Mouse (Mus musculus) C2C12 (cell line): ENCODE results near the gene Tgds. TPM values are rescaled to one million over a fixed set of nuclear protein-coding genes. Genes with fewer than 3 reads are reported as not detected.

ENCODE experiments used
- H3K27me3 ChIP-seq: one replicate; pipeline ENCODE4 v1.6.1; 2011; ENCODE audit not compliant: control insufficient read depth, insufficient read depth, insufficient read length
- H3K36me3 ChIP-seq: one replicate; pipeline ENCODE4 v1.6.1; 2011; ENCODE audit not compliant: control insufficient read depth, insufficient read depth
- H3K4me3 ChIP-seq: one replicate; pipeline ENCODE4 v1.5.1; 2011; ENCODE audit warnings: mild to moderate bottlenecking, control low read depth; ENCODE audit not compliant: poor library complexity, insufficient read depth, severe bottlenecking
- H3K79me2 ChIP-seq: one replicate; pipeline ENCODE4 v1.6.1; 2011; ENCODE audit not compliant: control insufficient read depth, insufficient read depth
- H3K79me3 ChIP-seq: one replicate; pipeline ENCODE4 v1.6.1; 2011; ENCODE audit warnings: low read depth, control low read depth
- H3ac ChIP-seq: one replicate; pipeline ENCODE3; 2011; ENCODE audit warnings: low read depth; ENCODE audit not compliant: control insufficient read depth, insufficient read length
- CEBPB ChIP-seq: IDR thresholded peaks from one replicate; pipeline ENCODE4 v1.6.1; 2011; ENCODE audit warnings: low read depth, mild to moderate bottlenecking, control low read depth, moderate library complexity
- CTCF ChIP-seq: IDR thresholded peaks from one replicate; pipeline ENCODE4 v1.5.1; 2011; ENCODE audit not compliant: control insufficient read depth, insufficient read depth, insufficient read length
- FOSL1 ChIP-seq: IDR thresholded peaks from one replicate; pipeline ENCODE4 v1.8.0; 2011; ENCODE audit warnings: mild to moderate bottlenecking, low read length; ENCODE audit not compliant: poor library complexity, insufficient read depth, severe bottlenecking
- MAX ChIP-seq: IDR thresholded peaks from one replicate; pipeline ENCODE4 v1.6.1; 2011; ENCODE audit warnings: mild to moderate bottlenecking, control low read depth
- MYOD1 ChIP-seq: IDR thresholded peaks from one replicate; pipeline ENCODE4 v1.6.1; 2011; ENCODE audit warnings: low read depth; ENCODE audit not compliant: control insufficient read depth, insufficient read length
- MYOG ChIP-seq: IDR thresholded peaks from one replicate; pipeline ENCODE4 v1.6.1; 2011; ENCODE audit not compliant: control insufficient read depth, insufficient read length; ENCODE audit errors: extremely low read depth
- USF1 ChIP-seq: IDR thresholded peaks from one replicate; pipeline ENCODE4 v1.6.1; 2011; ENCODE audit warnings: low read depth, mild to moderate bottlenecking, control low read depth, moderate library complexity
- long read RNA-seq, 2 experiments: library from polyadenylated mRNA; unstranded; transcript quantifications; one replicate each; pipeline ENCODE4 v2.0.0; 2019 to 2020
- polyA plus RNA-seq: library from polyadenylated mRNA; unstranded; fragments of >200 nt; fragmentation: generic; extraction: Trizol; gene quantifications from one replicate; pipeline ENCODE4 v1.2.1, GENCODE M21; 2012; ENCODE audit warnings: missing spikeins

The Tgds gene
- 13.7 TPM for polyA plus RNA-seq
- long read RNA-seq, experiment 1, transcript Tgds-201 (12 exons, 1,682 nt), result major isoform, 29 of 38 reads
- long read RNA-seq, experiment 1, partial matches to known transcripts, result 3 of 38 reads
- long read RNA-seq, experiment 1, other reads (novel, unspliced or antisense), result 3 of 38 reads
- long read RNA-seq, experiment 2, transcript Tgds-202 (11 exons, 2,153 nt), result minor isoform, 22 of 146 reads
- long read RNA-seq, experiment 2, transcript Tgds-201 (12 exons, 1,682 nt), result major isoform, 106 of 146 reads
- long read RNA-seq, experiment 2, partial matches to known transcripts, result 1 of 146 reads
- long read RNA-seq, experiment 2, other reads (novel, unspliced or antisense), result 14 of 146 reads

DNA sequence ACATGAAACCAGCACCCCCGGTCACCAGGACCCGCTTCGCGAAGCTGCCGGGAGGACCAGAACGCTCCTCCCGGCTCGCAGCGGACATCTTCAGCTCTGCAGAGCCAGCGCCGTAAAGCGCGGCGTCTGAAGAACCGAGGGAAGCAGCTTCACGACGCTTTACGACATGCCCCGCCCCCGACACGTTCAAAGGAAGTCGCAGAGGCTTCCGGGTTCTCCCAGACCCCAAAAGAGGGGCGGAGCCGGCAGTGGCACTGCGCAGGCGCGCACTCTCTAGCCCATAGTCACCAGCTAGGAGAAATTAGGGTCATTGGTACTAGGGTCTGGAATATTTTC, at the start of gene Tgds:
Gene Tgds (minus strand): TSS at position 114 of the 336 bp plus-strand sequence.
- Histone ChIP-seq H3K4me3 (peak within 1 kb of the TSS; percentile 97), H3K27me3 (no peaks in the 10 kb centered on the region), H3K79me2 (peaks cover 28% of the 10 kb centered on the region), H3K36me3 (peaks cover 17% of the 10 kb centered on the region), H3ac (peak within 1 kb of the TSS; percentile 85), H3K79me3 (peaks cover 13% of the 10 kb centered on the region)
- TF ChIP-seq MYOD1 (no peak), MYOG (no peak), USF1 (no peak), CEBPB (no peak), CTCF (no peak), FOSL1 (no peak), MAX (no peak)

- Histone ChIP-seq H3ac (no peak overlapping the region), H3K79me3 (no peaks in the 10 kb centered on the region), H3K4me3 (peak overlapping the region; percentile 25), H3K27me3 (no peaks in the 10 kb centered on the region), H3K79me2 (no peaks in the 10 kb centered on the region), H3K36me3 (no peaks in the 10 kb centered on the region)
- no peak for TF ChIP-seq USF1
- TF ChIP-seq MYOD1, result no peak
- no peak for TF ChIP-seq CTCF
- TF ChIP-seq FOSL1, result no peak
- no peak for TF ChIP-seq CEBPB
- TF ChIP-seq MAX, result no peak
- TF ChIP-seq MYOG, result no peak
Observed at GRCm38 (mm10) chr14:118180711-118181177, 48.2 kb upstream of the Tgds start.

DNA sequence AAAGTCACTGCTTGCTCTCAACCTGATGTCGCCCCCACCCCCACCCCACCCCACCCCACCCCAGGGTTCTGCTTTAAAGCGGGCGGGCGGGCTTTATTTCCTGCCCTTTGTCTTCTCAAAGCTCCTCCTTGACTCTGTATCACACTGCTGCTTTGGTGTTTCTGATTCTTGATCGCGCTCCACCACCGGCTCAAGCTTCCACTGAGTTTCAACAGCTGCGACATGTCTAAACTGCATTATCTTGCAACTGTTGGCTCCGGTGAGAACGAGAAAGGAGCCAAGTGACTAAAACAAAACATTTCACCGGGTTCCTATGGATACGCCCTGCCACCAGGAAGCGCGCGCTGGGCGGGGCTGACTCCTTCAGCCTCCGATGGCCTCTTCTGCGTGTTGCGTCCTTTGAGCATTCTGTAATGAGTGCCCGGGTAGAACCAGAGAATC, 47.6 kb upstream of the Tgds start:
- Histone ChIP-seq H3K79me3 (no peaks in the 10 kb centered on the region), H3K4me3 (peak overlapping the region; percentile 25), H3K36me3 (no peaks in the 10 kb centered on the region), H3ac (peak overlapping the region; percentile 34), H3K27me3 (no peaks in the 10 kb centered on the region), H3K79me2 (no peaks in the 10 kb centered on the region)
- TF ChIP-seq MYOG, result no peak
- TF ChIP-seq FOSL1, result no peak
- TF ChIP-seq USF1, result no peak
- no peak for TF ChIP-seq CEBPB
- no peak for TF ChIP-seq MYOD1
- TF ChIP-seq MAX, result no peak
- no peak for TF ChIP-seq CTCF

DNA sequence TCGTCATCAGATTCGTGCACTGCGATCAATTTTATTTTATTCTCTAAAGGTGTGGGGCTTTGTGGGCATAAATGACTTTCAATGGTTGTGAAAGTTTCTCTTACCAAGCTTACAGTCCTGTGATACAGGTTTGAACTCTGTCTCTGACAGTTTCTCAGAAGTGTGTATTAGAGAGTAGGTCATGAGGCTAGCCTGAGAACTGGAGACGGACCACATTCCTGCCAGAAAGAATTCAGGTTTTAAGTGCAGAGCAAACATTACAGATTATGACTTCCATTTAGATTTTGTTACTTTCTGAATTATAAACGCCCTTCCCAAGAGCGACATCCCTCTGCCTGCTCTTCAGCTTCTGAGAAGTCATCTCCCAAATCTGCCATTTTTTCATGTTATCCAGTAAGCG, 47.1 kb upstream of the Tgds start:
- peak overlapping the region; percentile 25 for H3K4me3 ChIP-seq

GRCm38 (mm10) chr14:118179251-118179650, 46.7 kb upstream of the Tgds start:
- no peaks in the 10 kb centered on the region for H3K27me3 ChIP-seq
- no peak overlapping the region for H3ac ChIP-seq
- no peaks in the 10 kb centered on the region for H3K36me3 ChIP-seq
- TF ChIP-seq MYOD1 (no peak), FOSL1 (no peak), CTCF (no peak), CEBPB (no peak), MYOG (no peak), MAX (no peak), USF1 (no peak)
- H3K79me2 ChIP-seq, result no peaks in the 10 kb centered on the region
- no peak overlapping the region for H3K4me3 ChIP-seq
- H3K79me3 ChIP-seq, result no peaks in the 10 kb centered on the region

More for the DNA sequence above, 47.1 kb upstream of the Tgds start:
- Histone ChIP-seq H3K36me3 (no peaks in the 10 kb centered on the region), H3K27me3 (no peaks in the 10 kb centered on the region), H3K79me3 (no peaks in the 10 kb centered on the region), H3K79me2 (no peaks in the 10 kb centered on the region), H3ac (no peak overlapping the region)
- TF ChIP-seq MYOD1, result no peak
- no peak for TF ChIP-seq CTCF
- no peak for TF ChIP-seq USF1
- no peak for TF ChIP-seq MYOG
- TF ChIP-seq MAX, result no peak
- TF ChIP-seq FOSL1, result no peak
- no peak for TF ChIP-seq CEBPB

DNA sequence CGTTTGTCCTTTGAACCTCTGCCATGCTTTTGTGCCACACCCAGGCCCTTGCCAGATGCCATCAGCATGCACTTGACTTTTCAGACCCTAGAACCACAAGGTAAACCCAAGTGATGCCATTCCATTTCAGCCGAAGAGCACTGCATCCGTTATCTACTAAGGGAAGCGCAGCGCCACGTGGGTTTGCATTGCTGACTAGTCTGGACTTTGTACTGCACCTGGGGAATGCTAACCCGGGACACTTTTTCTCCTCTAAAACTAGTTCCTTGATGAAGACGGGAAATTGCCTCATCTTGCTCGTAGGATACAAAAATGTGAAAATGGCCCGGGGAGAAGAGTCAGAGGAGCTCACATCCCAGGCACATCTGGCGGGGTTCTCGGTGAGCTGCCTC, 43.1 kb upstream of the Tgds start:
- Histone ChIP-seq H3K79me3 (no peaks in the 10 kb centered on the region), H3K36me3 (no peaks in the 10 kb centered on the region), H3K27me3 (no peaks in the 10 kb centered on the region), H3K4me3 (no peak overlapping the region), H3ac (no peak overlapping the region), H3K79me2 (no peaks in the 10 kb centered on the region)
- TF ChIP-seq MYOG, result no peak
- TF ChIP-seq FOSL1, result no peak
- no peak for TF ChIP-seq CEBPB
- no peak for TF ChIP-seq USF1
